Mouse (Mus musculus) urinary bladder, postnatal 25 days (tissue): ENCODE data around the gene Cryz.
A peak's percentile ranks its signal among the peaks of the same experiment; 100 is the strongest.
"Not testable (repeated sequence)": the region's sequence is repeated elsewhere in the genome, so short reads cannot be mapped to it uniquely, and the experiment has no call there.

Source experiments
- DNase-seq: peaks from one replicate; pipeline ENCODE4 v3.0.0; 2022; ENCODE audit warnings: low spot score

Gene Cryz

DNA sequence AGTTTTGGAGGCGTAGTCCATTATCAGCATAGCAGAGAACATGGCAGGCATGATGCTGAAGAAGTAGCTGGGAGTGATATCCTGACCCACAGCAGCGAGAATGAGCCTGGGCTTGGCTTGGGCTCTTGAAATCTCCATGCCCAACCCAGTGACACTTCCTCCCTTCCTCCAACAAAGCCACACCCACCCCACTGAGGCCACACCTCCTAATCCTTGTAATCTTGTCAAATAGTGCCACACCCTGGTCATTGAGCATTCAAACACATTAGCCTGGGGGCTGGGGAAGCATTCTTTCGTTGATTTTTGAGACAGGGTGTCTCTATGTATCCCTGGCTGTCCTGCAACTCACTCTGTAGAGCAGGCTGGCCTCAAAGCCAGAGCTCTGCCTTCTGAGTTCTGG, 15.4 kb downstream of the Cryz start:
- DNase-seq, result no peak

DNA sequence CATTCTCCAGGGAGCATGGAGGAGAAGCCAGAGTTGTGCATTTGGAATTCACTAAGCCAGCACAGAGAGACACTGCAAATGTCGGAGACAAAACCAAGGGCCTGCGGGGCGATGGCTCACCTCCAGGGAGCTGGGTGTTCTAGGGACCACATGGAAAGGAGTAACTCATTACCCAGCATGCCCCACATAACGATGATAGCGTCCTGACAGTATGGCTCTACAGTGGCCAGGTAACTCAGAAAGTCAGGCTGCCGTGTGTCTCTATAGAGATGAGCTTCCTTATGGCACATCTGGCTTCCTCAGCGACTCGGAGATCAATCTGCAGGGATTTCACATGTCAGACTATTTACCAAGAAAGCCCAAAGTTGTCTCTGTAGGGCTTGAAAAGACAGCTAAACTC, 18.3 kb downstream of the Cryz start:
- DNase-seq, result no peak

DNA sequence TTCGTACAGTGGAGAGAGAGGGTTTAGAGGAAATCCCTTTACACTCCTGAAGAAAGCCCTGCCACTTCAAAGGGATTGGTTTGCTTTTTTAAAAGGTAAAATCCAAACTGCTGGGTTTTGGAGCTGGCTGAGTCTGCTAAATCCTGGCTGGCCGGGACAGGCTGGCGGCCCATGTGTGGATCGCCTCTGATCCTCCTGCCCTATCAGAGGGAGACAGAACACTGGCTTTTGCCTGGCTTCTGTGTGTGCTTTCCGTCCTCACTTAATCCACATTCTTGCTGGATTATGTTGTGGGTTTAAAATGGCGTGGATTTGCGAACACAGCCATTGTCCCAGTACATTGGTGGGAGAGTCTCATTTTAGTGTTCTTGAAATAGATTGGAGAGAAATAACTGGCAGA, 18.8 kb downstream of the Cryz start:
- DNase-seq, result no peak

DNA sequence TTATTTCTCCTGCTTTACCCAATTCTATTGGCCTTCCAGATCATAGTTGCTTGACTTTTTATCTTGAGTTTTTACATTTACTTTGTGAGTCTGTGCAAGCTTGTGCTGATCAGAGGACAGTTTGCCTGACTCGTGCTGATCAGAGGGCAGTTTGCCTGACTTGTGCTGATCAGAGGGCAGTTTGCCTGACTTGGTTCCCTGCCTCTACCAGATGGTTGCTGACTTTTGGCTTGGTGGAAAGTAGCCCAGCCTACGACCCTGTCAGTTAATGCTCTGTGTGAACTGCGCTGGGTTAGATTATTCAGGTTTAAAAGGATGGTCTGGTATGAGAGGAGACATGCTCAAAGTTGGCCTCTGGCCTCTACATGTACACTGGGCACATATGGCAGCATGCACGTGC, 19.6 kb downstream of the Cryz start:
- no peak for DNase-seq

DNA sequence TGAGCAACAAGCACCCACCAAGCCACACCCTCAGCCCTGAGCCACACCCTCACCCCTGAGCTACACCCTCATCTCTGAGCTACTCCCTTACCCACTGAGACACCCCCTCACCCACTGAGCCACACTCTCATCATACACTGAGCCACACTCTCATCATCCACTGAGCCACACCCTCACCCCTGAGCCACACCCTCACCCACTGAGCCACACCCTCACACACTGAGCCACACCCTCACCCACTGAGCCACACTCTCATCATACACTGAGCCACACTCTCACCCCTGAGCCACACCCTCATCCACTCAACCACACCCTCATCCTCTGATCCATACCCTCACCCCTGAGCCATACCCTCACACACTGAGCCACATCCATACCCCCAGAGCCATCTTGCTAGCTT, 31.8 kb downstream of the Cryz start:
- DNase-seq, result no peak

DNA sequence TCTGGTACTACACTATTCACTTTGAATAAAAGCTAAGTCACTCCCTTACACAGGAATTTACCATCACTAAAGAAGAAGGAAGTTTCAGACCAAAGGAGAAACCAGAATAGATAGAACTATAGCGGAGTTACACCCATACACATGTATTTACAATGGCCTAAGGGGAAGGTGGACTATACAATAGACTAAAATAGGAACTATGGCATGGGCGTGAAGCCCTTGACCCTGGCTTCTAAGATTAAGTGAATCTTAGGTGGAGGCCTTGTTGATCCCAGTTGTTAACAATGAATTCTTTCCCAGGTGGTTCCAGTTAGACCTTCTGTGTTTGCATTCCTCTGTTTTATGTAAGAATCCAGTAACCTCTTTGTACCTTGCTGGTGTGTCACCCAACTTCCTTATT, 34.8 kb downstream of the Cryz start:
- DNase-seq, result not testable (repeated sequence)

DNA sequence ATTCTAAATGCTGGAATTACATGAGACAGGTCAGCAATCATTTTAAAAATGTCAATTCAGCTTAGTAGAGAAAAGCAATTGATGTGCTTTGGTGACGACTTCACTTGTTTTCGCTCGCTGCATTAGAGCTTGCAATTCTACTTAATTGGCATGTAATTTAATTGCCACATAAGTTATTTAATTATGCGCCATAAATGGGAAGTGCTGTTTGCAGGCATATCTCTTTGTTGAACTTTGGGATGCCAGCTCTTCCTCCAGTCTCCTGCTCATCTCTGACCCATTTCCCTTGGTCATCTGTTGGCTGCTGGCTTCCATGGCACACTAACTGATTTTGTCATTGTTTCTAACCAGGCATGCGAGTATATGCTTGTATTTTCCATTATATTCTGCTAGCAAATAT, 36.6 kb downstream of the Cryz start:
- no peak for DNase-seq

DNA sequence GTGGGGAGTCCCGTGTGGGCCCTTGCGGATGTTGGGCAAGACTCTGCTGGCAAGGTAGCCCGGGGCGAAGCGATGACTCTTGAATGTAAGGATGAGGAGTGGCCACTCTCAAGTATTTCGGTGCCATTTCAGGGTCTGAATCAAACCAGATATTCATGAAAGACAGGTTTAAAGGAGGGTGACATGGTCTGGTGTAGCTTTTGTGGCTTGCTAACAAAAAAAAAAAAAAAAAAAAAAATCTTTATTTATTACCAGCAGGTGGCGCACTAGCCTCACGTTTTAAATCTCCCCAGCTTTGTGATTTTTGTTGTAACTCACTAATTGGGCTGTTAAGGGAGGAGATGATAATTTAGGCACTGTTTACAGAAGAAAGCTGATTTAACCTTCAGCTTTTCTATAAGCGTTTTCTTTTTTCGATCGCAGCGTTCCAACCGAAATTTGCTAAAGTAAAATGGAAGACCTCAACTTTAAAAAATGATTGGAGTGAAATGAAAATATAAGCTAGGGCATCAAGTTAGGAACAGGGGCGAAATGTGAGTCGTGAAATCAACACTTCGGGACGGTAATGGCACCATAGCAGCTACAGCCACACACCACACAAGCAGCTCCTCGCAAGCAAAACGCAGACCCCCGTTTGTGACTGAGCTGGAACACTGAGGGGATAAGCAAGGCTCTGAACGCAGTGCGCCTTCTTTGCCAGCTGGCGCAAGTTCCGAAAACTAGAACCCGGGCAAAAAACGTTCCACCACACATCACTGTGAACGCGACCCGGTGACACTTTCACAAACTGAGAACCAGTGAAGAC, 50.3 kb downstream of the Cryz start:
- no peak for DNase-seq

DNA sequence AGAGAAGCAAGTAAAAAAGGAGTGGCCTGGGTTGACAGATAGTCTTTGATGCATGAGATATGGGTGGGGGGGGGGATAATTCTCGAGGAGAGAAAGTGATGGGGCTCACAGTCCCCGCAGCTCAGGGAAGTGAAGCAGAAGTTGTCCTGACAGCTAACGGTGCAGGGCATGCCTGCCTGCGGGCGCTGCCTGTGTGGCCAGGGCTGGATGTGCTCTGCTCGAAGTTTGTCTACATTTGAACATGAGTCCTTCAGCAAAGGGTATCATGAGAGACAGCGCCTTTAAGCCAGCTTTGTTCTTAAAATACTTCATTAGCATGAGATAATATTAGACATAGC, 50.9 kb downstream of the Cryz start:
- DNase-seq, result no peak

DNA sequence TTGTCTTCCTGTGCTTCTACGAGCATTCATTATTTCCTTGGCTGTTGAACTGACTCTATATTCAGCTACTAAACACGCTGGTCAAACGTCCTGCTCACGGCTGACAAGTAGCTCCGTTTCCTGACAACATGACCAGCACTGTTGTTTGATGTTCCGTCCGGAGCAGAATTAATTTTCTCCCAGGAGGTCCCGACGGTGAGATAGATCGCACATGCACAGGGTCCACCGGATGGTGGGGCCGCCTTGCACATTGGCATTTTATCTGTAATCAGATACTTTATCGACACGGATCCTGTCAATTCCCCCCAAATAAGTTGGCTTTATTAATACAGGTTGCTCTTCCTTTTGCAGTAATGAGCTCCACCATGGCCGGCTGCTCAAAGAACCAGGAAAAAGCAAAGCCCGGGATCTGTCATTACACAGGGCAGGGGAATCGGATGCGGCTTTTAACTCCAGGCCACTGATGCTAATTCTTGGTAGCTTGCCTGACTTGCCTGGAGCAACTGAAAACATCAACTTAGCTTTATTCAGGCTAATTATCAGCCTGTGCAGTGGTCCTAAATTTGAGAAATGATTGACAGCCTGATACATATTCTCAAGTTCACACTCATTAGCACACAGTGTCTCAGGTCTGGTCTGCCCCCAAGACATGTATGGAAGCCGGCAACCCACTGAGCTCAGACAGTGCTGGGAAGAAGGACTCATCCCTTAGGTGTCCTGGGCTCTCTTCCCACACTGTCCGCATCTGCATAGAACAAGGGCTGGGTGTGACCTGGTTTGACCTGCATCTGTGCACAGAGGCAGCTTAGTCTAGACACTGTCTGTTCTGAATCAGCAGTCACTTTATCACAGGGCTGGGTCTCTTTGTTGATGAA, 53.1 kb downstream of the Cryz start:
- no peak for DNase-seq

DNA sequence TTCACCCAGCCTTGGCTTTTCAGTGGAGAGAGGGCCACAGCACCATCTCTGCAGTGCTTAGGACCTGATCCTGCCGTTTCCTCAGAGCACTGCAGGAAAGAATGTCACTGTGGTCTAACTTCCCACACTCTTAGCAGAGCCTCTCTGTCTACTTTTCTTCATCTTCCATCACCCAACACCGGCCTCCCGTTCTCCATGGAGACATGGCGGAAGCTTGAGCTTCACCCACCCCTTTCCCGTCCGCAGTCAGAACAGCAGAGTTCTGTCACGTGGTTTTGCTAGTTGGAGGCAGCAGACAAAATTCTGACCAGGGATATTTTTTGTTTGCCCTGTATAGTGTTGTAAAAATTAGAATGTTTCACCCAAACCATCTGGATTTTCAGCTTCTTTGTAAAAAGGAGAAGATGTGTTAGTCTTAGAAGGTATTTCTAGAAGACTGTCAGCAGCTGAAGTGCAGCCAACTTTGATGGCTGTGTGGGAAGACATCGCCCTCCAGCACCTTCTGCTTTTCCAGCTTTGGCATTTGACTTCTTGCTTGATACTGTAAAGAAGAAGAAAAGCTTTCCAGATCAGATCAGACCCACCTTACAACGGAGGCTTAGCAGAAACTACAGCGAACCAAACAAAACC, 54.8 kb downstream of the Cryz start:
- no peak for DNase-seq

DNA sequence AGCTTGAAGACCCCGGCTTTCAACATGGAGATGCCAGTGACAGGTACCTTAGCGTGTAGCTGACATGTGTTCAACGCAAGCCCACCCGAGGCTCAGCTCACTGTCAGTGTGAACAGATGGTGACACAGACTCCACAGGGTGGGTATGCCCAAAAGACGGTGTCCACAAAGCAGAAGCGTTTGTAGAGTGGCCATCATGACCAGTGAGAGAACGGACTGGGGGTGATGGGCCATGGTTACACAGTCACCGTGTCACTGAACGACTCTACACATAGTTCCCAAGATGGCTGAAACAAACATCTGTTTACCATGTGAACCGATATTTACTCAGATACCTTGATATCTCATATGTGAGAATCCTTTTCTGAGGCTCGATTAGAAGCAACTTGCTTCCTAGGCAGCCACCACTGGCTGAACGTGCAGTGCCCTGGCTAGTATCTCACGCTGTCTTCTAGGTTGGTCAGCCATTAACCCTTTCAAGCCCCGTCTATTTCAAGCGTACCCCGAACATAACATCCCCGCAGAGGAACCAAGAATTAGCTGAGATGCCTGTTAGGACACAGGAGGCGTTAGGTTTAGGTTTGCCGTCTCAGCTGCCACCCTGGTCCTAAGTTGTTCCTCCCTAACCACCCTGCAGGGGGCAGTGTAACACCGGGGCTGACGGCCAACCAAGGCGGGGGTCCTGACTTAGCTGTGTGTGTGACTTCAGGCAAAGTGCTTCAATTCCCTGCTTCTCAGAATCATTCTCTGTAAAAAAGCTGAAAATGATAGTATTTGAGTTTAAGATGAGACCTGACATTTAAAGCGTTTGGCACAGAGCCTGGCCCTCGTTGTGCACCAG, 56.3 kb downstream of the Cryz start:
- DNase-seq, result peak; percentile 10

DNA sequence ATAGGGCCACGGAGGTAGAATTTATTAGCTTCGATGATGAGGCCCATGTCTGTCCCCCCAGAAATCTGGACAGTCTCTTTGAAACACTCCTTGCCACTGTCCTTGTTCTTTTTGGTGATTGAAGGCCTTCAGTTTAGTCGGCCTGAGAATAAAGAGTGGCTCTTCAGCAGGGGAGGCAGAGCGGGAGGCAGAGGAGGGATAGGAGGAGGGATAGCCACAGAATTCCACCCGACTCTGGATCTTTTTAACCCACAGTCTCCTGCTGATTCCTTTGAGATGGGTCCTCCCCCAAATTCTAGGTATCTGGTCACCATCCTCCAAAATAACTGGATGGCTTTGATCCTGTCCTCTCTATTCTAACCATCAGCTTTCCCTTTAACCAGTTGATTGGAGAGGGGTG, 56.9 kb downstream of the Cryz start:
- no peak for DNase-seq

DNA sequence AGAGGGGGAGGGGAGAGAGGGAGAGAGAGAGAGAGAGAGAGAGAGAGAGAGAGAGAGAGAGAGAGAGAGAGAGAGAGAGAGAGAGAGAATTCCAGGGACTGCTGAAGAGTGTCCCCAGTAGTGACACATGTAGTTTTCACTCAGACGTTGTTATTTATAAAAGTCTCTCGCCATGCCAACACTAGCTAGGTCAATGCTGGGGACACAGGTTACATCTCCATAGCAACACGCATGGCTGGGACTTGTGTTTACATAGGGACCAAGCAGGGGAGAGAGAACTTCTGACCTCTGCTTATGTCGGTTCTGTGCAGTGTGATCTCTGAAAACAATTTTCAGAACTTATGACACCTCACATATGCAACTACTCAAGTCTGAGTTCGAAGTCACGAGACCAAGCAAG, 57.8 kb downstream of the Cryz start:
- no peak for DNase-seq

DNA sequence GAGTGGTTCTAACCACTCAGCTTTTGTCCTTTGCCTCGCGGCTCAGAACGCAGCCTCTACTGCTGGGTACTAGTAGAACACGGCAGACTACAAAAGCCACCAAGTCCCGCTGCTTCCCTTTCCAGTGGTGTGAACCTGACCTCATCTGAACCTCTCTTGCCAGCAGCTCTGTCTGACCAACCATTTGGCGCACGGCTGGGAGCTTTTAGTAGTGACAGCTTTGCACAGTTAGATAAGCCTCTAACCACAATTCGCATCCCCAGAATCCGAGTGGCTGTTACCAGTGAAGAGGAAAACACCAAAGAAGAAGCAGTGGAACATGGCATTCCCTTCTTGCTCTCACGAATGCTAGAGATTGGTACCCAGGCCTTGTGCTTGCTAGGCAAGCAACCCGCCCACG, 58.4 kb downstream of the Cryz start:
- no peak for DNase-seq

DNA sequence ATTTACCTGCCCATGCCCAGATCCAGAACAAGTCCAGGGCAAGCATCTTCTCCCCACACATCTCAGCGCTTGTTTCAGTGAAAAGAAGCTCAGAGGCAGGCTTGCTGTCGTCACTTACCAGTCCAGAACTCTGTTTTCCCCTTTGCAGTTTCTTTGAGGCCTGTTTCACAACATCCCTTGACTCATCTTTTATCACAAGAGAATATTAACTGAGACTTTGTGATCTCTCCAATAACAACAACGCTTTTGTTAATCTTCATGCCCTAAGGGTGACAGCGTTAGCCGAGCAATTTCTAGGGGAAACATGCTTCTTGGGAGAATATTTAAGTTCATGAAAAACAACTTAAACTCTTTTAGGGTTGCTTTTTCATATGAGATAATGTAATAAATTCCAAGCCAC, 59.2 kb downstream of the Cryz start:
- DNase-seq, result no peak

DNA sequence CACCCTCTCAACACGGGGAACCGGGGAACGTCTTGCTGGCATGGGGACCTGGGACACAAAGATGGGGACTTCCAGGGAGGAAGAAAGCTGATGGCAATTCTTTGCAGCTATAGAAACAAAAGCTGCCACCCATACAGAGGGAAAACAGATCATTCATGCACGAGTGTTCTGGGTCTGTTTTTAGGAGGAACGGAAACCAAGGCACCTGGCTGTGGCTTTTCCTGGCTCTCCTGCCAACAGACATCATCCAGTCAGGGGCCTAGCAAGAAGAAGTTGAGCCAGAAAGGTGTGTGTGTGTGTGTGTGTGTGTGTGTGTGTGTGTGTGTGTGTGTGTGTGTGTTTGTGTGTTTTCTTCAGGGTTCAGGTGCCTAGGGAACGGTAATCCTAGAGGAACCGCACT, 67.0 kb downstream of the Cryz start, which contains the start of gene Erich3:
Gene Erich3 (plus strand): TSS at position 315 of the 400 bp plus-strand sequence.
- no peak for DNase-seq

DNA sequence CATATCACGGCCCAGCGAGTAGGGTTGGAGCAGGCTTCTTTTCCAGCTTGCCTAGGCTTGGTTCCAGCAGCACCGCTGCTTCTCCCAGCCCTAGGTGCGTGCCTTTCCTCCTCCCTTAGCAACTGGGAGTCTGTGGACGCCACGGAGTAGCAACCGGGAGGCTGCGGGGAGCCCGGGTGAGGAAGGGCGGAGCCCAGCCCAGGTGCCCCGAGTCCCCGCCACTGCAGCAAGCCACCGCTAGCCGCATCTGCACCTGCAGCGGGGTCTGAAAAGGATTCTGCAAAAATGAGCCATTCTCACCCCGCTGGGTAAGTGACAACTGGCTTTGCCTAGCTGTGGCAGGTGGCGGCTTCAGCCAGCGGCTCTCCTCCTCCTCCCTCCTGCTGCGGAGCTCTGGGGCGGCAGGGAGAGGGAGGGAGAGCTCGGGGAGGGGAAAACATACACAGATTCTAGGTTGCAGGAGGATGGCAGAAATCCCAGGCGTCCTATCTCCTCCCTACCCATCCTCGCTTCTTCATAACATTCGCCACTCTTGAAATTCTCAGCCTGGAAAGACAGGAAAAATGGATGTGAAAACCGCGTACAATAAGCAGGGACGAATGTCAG, 67.6 kb downstream of the Cryz start:
- DNase-seq, result no peak

DNA sequence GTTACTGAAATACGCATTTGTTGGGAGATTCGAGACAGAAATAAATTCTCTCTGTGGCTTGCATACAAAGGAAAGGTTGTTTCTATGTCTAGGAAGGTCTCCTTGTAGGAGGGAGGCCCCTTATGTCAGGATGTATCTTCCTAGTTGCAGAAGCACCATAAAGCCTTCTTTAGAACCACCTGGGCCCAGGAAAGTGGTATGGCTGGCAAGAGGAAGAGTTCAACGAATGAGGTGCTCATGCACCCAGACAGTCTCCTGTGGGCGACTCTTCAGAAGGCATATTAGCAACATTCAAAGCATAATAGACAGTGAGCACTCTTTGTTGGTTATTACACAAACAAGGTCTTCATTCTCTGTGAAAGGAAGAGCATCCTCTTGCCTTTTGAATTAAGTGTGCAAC, 68.1 kb downstream of the Cryz start:
- DNase-seq, result no peak

DNA sequence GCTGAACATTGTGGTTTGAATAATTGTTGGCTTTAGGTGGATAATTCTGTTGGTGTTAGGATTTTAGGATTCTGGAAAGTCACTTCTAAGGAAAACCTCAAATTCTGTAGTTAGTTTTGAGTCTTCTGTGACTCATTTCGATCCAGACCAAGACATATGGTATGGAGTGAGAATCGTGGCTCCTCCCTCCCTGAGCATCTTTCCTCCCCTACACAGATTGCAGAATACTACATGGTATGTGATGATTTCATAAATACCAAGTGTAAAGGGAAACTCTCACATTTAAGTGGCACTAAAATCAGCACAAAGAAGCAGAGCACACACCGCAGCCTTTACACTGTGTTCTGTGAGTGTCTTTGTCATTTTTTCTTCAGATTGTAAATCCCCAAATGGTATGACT, 72.0 kb downstream of the Cryz start:
- no peak for DNase-seq

DNA sequence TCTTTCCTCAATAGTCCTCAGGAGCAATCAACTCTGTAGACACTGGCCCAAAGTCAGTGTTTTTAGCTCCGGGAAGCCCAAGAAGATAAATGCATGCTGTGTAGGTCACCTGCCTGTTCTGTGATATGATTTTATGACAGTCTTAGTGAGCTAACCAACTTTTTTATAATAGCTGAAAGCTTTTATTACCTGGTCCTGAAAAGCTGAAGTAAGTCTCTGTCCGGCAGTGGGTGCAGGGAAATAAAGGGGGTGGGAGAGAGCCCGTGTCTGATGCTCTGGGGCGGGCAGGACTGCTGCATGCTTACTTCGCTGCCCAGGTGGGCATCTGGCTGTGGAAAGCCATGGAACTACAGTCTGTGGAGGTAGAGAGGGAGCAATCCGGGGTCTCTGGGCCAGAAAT, 74.1 kb downstream of the Cryz start:
- no peak for DNase-seq

DNA sequence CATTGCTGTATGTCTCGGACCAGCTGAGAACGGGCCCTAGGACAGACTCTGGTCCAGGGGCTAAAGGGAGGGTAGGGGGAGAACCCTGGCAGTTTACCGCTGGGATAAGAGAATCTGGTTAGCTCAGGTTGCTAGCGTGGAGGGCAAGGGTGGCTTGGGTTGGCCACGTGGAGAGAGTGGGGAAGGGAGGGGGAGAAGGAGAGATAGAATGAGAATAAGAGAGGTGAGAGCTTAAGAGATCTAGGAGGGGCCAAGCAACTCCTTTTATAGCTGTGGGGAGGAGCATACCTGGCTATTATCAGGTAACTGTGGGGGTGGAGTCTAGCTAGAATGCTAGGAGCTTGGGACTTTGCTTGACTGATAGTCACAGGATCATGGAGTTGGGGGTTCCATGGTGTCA, 74.5 kb downstream of the Cryz start:
- no peak for DNase-seq
